Mouse (Mus musculus) hindbrain, embryonic 10.5 days (tissue): Measurements from ENCODE around the gene Iqsec1. TPM values are rescaled to one million over a fixed set of nuclear protein-coding genes. Genes with fewer than 3 reads are reported as not detected.

Experiments used
- DNase-seq: peaks from one replicate; pipeline ENCODE4 v3.0.0-alpha.2; 2017; ENCODE audit warnings: low spot score
- H3K27ac ChIP-seq: fragments of 300-500 bp; sonication (generic); 2 replicates; pipeline ENCODE4 v1.5.1; 2016; ENCODE audit warnings: mild to moderate bottlenecking, moderate library complexity
- H3K27me3 ChIP-seq: fragments of 300-500 bp; sonication (generic); 2 replicates; pipeline ENCODE4 v1.6.1; 2016; ENCODE audit warnings: mild to moderate bottlenecking; ENCODE audit not compliant: poor library complexity, insufficient read depth, severe bottlenecking
- H3K36me3 ChIP-seq: fragments of 300-500 bp; sonication (generic); 2 replicates; pipeline ENCODE4 v1.6.1; 2016; ENCODE audit warnings: mild to moderate bottlenecking, moderate library complexity
- H3K4me1 ChIP-seq: fragments of 300-500 bp; sonication (generic); replicated peaks from 2 replicates; pipeline ENCODE4 v1.6.1; 2016; ENCODE audit warnings: mild to moderate bottlenecking
- H3K4me3 ChIP-seq: fragments of 300-500 bp; sonication (generic); 2 replicates; pipeline ENCODE4 v1.5.1; 2016; ENCODE audit warnings: mild to moderate bottlenecking, moderate library complexity
- H3K9me3 ChIP-seq: fragments of 300-500 bp; sonication (generic); 2 replicates; pipeline ENCODE4 v1.6.1; 2016; ENCODE audit warnings: mild to moderate bottlenecking, moderate library complexity
- WGBS: fragments of 180-500 bp; shearing (Covaris S2); methylation state at CpG from one replicate; pipeline ENCODE4 v1.1.7; 2016; 5-methylcytosine and 5-hydroxymethylcytosine counted together
- polyA plus RNA-seq: library from polyadenylated mRNA; unstranded; fragments of >200 nt; fragmentation: Nextera tagmentation; extraction: Ambion mirVana; gene quantifications from 2 replicates; pipeline ENCODE4 v1.2.1, GENCODE M21; 2016

The Iqsec1 gene
- polyA plus RNA-seq, 1 experiment from 2014 or later, result 13.8 TPM

- Histone ChIP-seq H3K4me1 (peaks cover 12% of the 10 kb centered on the region), H3K36me3 (no peaks in the 10 kb centered on the region), H3K27me3 (peaks cover 3% of the 10 kb centered on the region; the same call in 1 of the 2 replicates), H3K4me3 (no peak overlapping the region), H3K27ac (no peak overlapping the region), H3K9me3 (no peaks in the 10 kb centered on the region)
- no peak for DNase-seq
- WGBS, result 76% methylated on average over 2 of the region's 2 CpGs
Measured at GRCm38 (mm10) chr6:90904143-90904542, 84.3 kb downstream of the Iqsec1 start.

DNA sequence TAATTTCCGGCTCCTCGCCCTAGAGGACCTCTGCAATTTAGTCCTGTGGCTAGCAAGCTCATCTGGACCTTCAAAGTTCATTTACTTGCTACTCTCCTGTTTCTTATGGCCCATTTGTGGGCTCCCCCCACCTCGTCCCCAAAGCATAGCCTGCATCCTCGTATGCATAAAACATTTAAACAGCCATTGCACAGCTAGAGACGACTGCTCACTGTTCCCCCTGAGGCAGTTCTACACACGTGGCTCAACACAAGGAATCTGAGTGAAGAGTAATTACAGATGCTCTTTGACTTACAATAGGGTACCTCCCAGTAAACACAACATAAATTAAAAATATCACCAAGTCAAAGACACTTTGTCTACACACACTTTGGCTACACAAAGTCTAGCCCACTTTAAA, 88.2 kb downstream of the Iqsec1 start:
- WGBS, result 68% methylated on average over 6 of the region's 6 CpGs

DNA sequence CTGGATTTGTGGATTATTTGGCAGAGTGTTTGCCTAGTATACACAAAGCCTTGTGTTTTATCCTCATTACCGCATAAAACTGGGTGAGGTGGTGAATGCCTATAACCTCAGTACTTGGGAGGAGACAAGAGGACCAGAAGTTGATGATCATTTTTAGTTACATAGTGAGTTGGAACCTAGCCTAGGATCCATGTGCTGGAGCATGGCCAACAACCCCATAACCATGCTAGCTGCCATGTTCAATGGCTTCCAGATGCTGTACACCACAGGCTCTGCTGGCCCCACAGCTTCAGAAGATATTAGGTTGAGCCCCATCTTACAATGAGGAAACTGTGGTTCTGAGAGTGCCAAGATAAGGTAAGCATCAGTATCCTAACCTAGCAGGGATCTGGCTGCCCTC, 89.2 kb downstream of the Iqsec1 start:
- WGBS, result 91% methylated on average over 1 of the region's 1 CpGs

More for the DNA sequence above, 88.2 kb downstream of the Iqsec1 start:
- H3K9me3 ChIP-seq, result no peaks in the 10 kb centered on the region
- H3K4me3 ChIP-seq, result no peak overlapping the region
- DNase-seq, result no peak
- no peak overlapping the region for H3K27ac ChIP-seq
- H3K36me3 ChIP-seq, result no peaks in the 10 kb centered on the region
- H3K4me1 ChIP-seq, result peaks cover 12% of the 10 kb centered on the region
- H3K27me3 ChIP-seq, result peaks cover 3% of the 10 kb centered on the region; the same call in 1 of the 2 replicates

GRCm38 (mm10) chr6:90898107-90898506, 90.4 kb downstream of the Iqsec1 start:
- H3K4me3 ChIP-seq, result no peak overlapping the region
- no peak overlapping the region for H3K27ac ChIP-seq
- no peaks in the 10 kb centered on the region for H3K36me3 ChIP-seq
- no peak for DNase-seq
- peaks cover 16% of the 10 kb centered on the region for H3K4me1 ChIP-seq
- no peaks in the 10 kb centered on the region for H3K27me3 ChIP-seq
- WGBS, result 32% methylated on average over 1 of the region's 1 CpGs
- no peaks in the 10 kb centered on the region for H3K9me3 ChIP-seq

More for the DNA sequence above, 89.2 kb downstream of the Iqsec1 start:
- Histone ChIP-seq H3K36me3 (no peaks in the 10 kb centered on the region), H3K4me3 (no peak overlapping the region), H3K27ac (no peak overlapping the region), H3K9me3 (no peaks in the 10 kb centered on the region), H3K27me3 (no peaks in the 10 kb centered on the region), H3K4me1 (peaks cover 16% of the 10 kb centered on the region)
- no peak for DNase-seq

GRCm38 (mm10) chr6:90892401-90892800, 96.1 kb downstream of the Iqsec1 start:
- Histone ChIP-seq H3K27me3 (no peaks in the 10 kb centered on the region), H3K27ac (no peak overlapping the region), H3K4me3 (no peak overlapping the region), H3K4me1 (0 out of 2 replicates have a peak, but pooled peaks cover 6% of the 10 kb centered on the region), H3K9me3 (no peaks in the 10 kb centered on the region), H3K36me3 (no peaks in the 10 kb centered on the region)
- no peak for DNase-seq
- 95% methylated on average over 1 of the region's 1 CpGs for WGBS

DNA sequence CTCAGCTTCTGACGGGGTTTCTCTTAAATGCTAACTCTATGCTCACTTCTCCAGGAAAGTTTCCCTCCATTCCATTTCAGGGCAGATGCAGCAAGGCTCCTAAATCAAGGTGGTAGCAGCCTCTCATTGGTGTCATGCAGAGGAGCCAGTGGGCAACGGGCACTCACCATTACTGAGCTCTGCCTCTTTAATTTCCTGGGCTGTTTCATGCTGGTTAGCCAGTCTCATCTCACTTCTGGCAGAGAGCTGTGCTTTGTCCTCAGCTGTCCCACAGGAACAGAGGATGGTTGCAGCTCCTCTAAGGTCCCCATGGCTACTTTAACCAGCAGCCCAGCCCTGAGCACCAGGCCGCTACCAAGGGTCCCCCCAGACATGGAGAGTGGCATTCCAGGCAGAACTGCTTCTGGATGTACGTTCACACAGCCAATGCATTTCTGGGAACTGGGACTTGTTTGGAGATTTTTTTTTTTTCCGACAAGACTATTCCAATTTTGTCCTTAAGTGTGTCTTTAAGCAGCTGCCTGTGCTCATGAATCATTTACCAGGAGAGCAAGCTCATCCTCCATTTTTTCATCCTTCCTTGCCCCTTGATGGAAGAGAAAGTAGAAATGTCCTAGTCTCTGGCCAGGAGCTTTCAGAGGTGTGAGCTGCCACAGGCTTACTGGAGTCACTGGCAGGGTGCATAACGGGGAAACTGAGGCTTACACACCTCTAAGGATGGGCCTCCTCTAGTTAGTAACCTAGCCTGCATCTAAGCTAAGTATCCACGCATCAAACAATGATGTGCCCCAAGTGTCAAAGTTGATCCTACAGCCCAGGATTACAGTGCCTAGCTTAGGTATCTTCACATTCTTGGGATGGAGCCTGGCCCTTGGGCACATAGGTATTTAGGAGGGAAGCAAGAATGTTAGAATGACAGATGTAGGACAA, 98.9 kb downstream of the Iqsec1 start:
- Histone ChIP-seq H3K4me3 (no peak overlapping the region), H3K27me3 (no peaks in the 10 kb centered on the region), H3K4me1 (peaks cover 2% of the 10 kb centered on the region; the same call in 1 of the 2 replicates), H3K36me3 (no peaks in the 10 kb centered on the region), H3K27ac (no peak overlapping the region), H3K9me3 (no peaks in the 10 kb centered on the region)
- WGBS, result 88% methylated on average over 7 of the region's 7 CpGs
- no peak for DNase-seq

DNA sequence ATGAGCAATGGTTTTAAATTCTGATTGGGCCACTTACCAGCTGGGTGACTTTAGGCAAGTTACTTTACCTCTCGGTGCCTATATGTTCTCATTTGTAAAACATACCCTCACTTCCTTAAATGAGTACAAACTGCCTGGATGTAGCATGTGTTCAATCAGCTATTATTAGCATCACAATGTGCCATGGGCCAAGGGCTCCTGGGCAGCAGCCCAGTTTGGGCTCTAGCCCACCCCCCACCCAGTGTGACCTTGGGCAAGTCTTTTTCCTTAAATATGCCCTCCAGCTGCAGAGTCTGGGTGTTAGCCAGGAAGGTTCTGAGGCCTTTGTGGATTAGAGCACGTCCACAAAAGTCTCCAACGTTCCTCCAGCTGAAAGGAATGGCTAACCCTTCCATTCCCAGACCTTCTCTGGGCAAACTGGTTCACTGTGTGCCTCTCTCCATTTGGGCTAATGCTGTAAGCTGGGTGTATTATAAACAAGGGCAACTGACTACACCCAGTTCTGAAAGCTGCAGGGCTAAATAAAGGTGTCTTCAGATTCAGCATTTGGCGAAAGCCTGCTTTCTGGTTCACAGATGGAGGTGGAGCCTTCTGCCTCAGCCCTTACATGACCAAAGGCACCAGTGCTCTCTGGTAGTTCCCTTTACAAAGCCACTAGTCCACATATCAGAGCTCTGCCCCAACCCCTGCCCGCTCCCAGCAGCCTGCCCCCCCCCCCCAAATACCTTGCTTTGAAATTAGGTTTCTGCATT, 101.3 kb downstream of the Iqsec1 start:
- Histone ChIP-seq H3K36me3 (no peaks in the 10 kb centered on the region), H3K27me3 (no peaks in the 10 kb centered on the region), H3K4me3 (no peak overlapping the region), H3K27ac (no peak overlapping the region), H3K4me1 (peaks cover 10% of the 10 kb centered on the region; the same call in 1 of the 2 replicates), H3K9me3 (no peaks in the 10 kb centered on the region)
- 76% methylated on average over 5 of the region's 5 CpGs for WGBS
- no peak for DNase-seq

GRCm38 (mm10) chr6:90885626-90886025, 102.9 kb downstream of the Iqsec1 start:
- Histone ChIP-seq H3K36me3 (no peaks in the 10 kb centered on the region), H3K9me3 (no peaks in the 10 kb centered on the region), H3K4me1 (peaks cover 10% of the 10 kb centered on the region; the same call in 1 of the 2 replicates), H3K27ac (no peak overlapping the region), H3K4me3 (no peak overlapping the region), H3K27me3 (no peaks in the 10 kb centered on the region)
- DNase-seq, result no peak
- WGBS, result 93% methylated on average over 1 of the region's 1 CpGs

- H3K27ac ChIP-seq, result no peak overlapping the region
Measured at GRCm38 (mm10) chr6:90884631-90885030, 103.9 kb downstream of the Iqsec1 start.

GRCm38 (mm10) chr6:90880975-90881374, 107.5 kb downstream of the Iqsec1 start:
- no peaks in the 10 kb centered on the region for H3K36me3 ChIP-seq
- H3K27ac ChIP-seq, result no peak overlapping the region
- peaks cover 10% of the 10 kb centered on the region; the same call in 1 of the 2 replicates for H3K4me1 ChIP-seq
- no peak for DNase-seq
- no peak overlapping the region for H3K4me3 ChIP-seq
- WGBS, result 92% methylated on average over 2 of the region's 2 CpGs
- no peaks in the 10 kb centered on the region for H3K27me3 ChIP-seq
- no peaks in the 10 kb centered on the region for H3K9me3 ChIP-seq

More at GRCm38 (mm10) chr6:90884631-90885030, 103.9 kb downstream of the Iqsec1 start:
- Histone ChIP-seq H3K4me1 (peaks cover 10% of the 10 kb centered on the region; the same call in 1 of the 2 replicates), H3K9me3 (no peaks in the 10 kb centered on the region), H3K4me3 (no peak overlapping the region), H3K27me3 (no peaks in the 10 kb centered on the region), H3K36me3 (no peaks in the 10 kb centered on the region)
- WGBS, result 77% methylated on average over 1 of the region's 1 CpGs
- DNase-seq, result no peak

DNA sequence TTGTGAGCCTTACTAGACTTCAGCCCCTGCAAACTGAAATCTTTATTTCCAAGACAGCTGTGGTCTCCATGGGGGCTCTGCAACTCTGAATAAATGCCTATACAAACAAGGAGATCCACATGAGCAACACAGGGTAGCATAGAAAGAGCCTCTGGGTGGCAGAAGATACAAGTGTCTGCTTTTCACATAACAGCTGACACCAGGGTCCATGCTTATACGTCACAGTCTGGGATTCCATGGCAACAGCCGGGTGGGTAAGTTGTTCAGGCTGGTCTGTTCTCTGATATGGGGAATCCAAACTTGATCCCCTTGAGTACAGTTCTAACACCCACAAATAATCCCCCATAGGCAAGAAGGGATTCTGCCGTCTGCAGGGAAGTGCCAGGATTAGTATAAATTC, 108.1 kb downstream of the Iqsec1 start:
- Histone ChIP-seq H3K27ac (no peak overlapping the region), H3K27me3 (no peaks in the 10 kb centered on the region), H3K36me3 (no peaks in the 10 kb centered on the region), H3K4me1 (peaks cover 10% of the 10 kb centered on the region; the same call in 1 of the 2 replicates), H3K9me3 (no peaks in the 10 kb centered on the region), H3K4me3 (no peak overlapping the region)
- WGBS, result 63% methylated on average over 3 of the region's 3 CpGs
- no peak for DNase-seq

GRCm38 (mm10) chr6:90871581-90871980, 116.9 kb downstream of the Iqsec1 start:
- DNase-seq, result no peak
- Histone ChIP-seq H3K4me1 (no peaks in the 10 kb centered on the region), H3K27me3 (no peaks in the 10 kb centered on the region), H3K27ac (no peak overlapping the region), H3K36me3 (no peaks in the 10 kb centered on the region), H3K4me3 (no peak overlapping the region), H3K9me3 (no peaks in the 10 kb centered on the region)
- 88% methylated on average over 8 of the region's 8 CpGs for WGBS

DNA sequence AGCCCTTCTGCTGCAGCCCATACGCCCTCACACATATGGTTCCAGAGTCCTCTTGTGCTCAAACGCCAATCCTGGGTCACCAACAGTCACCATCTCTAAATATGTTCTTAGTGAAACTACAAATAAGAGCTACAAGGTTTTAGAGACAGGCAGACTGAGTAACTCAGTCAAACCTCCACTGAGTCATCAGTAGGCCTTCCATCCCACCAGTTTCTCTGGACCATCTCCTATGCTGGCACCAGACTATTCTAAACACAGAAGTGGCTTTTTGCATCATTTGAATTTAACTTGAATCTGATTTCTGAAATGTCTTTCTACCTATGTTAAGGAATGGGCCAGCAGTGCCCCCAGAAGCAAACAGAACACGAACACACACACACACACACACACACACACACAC, 120.5 kb downstream of the Iqsec1 start:
- Histone ChIP-seq H3K4me3 (no peak overlapping the region), H3K27ac (no peak overlapping the region), H3K27me3 (no peaks in the 10 kb centered on the region), H3K36me3 (no peaks in the 10 kb centered on the region), H3K9me3 (no peaks in the 10 kb centered on the region), H3K4me1 (no peaks in the 10 kb centered on the region)
- 84% methylated on average over 3 of the region's 3 CpGs for WGBS
- no peak for DNase-seq
